Mouse (Mus musculus) lung, postnatal 0 days (tissue): ENCODE measurements at regions not wholly inside any gene's neighbourhood (a gene's known extent, or its start where the extent isn't known, plus 50 kb on each side); places are given as distances from the start of the nearest gene placed in this dataset.

Experiments used
- ATAC-seq: fragments of 200-750 bp; cut with Nextera tagmentation; 2 replicates; pipeline ENCODE4 v1.8.0; 2017; ENCODE audit warnings: moderate library complexity
- DNase-seq: peaks from one replicate; pipeline ENCODE4 v3.0.0-alpha.2; 2016; ENCODE audit warnings: low spot score
- H3K27ac ChIP-seq: fragments of 300-500 bp; sonication (generic); 2 replicates; pipeline ENCODE4 v1.5.1; 2014; ENCODE audit warnings: antibody characterized with exemption, mild to moderate bottlenecking, low read length, mixed read lengths
- H3K27me3 ChIP-seq: fragments of 300-500 bp; sonication (generic); replicated peaks from 2 replicates; pipeline ENCODE4 v1.6.1; 2014; ENCODE audit warnings: low read length, mixed read lengths; ENCODE audit not compliant: insufficient read depth
- H3K36me3 ChIP-seq: fragments of 300-500 bp; sonication (generic); 2 replicates; pipeline ENCODE4 v1.6.1; 2014; ENCODE audit warnings: low read length, mixed read lengths; ENCODE audit not compliant: insufficient read depth
- H3K4me1 ChIP-seq: fragments of 300-500 bp; sonication (generic); 2 replicates; pipeline ENCODE4 v1.6.1; 2014; ENCODE audit warnings: antibody characterized with exemption, low read depth, low read length, mixed read lengths; ENCODE audit not compliant: insufficient read depth
- H3K4me2 ChIP-seq: fragments of 300-500 bp; sonication (generic); replicated peaks from 2 replicates; pipeline ENCODE4 v1.6.1; 2014; ENCODE audit warnings: low read depth, mild to moderate bottlenecking, low read length, moderate library complexity, mixed read lengths
- H3K4me3 ChIP-seq: fragments of 300-500 bp; sonication (generic); 2 replicates; pipeline ENCODE4 v1.5.1; 2014; ENCODE audit warnings: low read depth, low read length
- H3K9ac ChIP-seq: fragments of 300-500 bp; sonication (generic); replicated peaks from 2 replicates; pipeline ENCODE4 v1.6.1; 2014; ENCODE audit warnings: low read depth, mild to moderate bottlenecking
- H3K9me3 ChIP-seq: fragments of 300-500 bp; sonication (generic); 2 replicates; pipeline ENCODE4 v1.6.1; 2016; ENCODE audit warnings: low read length, mixed read lengths
- CTCF ChIP-seq: IDR thresholded peaks from 2 replicates; pipeline ENCODE4 v1.5.1; 2016; ENCODE audit warnings: antibody characterized with exemption, mild to moderate bottlenecking
- EP300 ChIP-seq: IDR thresholded peaks from 2 replicates; pipeline ENCODE4 v1.6.1; 2016; ENCODE audit warnings: antibody characterized with exemption, mild to moderate bottlenecking, control low read depth
- WGBS: fragments of 180-500 bp; shearing (Covaris S2); extraction: QIAGEN DNeasy Blood & Tissue Kit; methylation state at CpG from one replicate; pipeline ENCODE4 v1.1.7; 2014; 5-methylcytosine and 5-hydroxymethylcytosine counted together

GRCm38 (mm10) chr16:73760921-73761320 is 650.7 kb downstream of the Robo2 start:
- H3K4me2 ChIP-seq, result no peak overlapping the region
- 69% methylated on average over 3 of the region's 3 CpGs for WGBS
- H3K4me1 ChIP-seq, result no peaks in the 10 kb centered on the region
- H3K9ac ChIP-seq, result no peak overlapping the region
- DNase-seq, result no peak
- no peaks in the 10 kb centered on the region for H3K27me3 ChIP-seq
- no peaks in the 10 kb centered on the region for H3K9me3 ChIP-seq
- ATAC-seq, result no peak
- no peak overlapping the region for H3K4me3 ChIP-seq
- no peak for TF ChIP-seq EP300
- TF ChIP-seq CTCF, result no peak
- no peaks in the 10 kb centered on the region for H3K36me3 ChIP-seq
- no peak overlapping the region for H3K27ac ChIP-seq

DNA sequence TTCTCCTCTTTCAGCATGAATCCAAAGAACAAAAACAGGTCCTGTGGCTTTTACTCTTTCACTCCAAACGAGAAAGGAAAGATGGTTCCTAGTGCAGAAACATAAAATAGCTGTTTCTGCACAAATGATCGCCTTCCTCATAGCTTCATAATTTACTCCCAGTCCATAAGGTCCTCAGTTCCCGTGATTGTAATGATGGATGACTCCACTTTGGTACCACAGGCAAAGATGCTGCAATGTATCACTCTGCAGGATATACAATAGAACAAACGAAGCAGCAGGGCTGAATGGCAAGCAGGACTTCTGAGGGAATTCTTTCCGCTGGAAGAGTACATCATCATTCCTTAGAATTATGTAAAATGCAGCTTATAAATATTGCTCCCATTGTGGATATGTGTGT is 652.8 kb downstream of the Robo2 start:
- Histone ChIP-seq H3K9me3 (no peaks in the 10 kb centered on the region), H3K4me3 (no peak overlapping the region), H3K36me3 (no peaks in the 10 kb centered on the region), H3K27me3 (no peaks in the 10 kb centered on the region), H3K4me2 (no peak overlapping the region), H3K9ac (no peak overlapping the region), H3K4me1 (no peaks in the 10 kb centered on the region), H3K27ac (no peak overlapping the region)
- ATAC-seq (no peak), DNase-seq (no peak)
- 59% methylated on average over 5 of the region's 5 CpGs for WGBS
- TF ChIP-seq CTCF (no peak), EP300 (no peak)

DNA sequence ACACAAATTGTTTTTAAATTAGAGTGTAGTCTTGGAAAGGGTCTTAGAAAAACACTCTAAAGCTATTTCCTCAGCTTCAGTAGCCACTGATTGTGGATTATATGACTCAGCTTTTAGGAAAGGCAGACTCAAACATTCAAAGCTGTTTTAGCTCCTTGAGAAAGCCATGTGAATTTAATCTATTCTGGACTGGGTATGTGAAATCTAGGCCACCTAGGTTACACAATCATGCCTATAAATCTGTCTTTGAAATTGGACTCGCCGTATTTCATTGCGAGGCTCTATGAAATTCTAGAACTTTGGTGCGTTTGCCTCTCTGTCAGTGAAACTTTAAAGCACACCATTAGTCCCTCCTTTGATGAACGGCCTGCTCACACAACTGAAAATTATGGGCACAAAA is 657.3 kb downstream of the Robo2 start:
- no peaks in the 10 kb centered on the region for H3K4me1 ChIP-seq
- no peaks in the 10 kb centered on the region for H3K27me3 ChIP-seq
- ATAC-seq, result no peak
- no peak overlapping the region for H3K4me2 ChIP-seq
- no peak for TF ChIP-seq CTCF
- peak; percentile 7 for DNase-seq
- H3K9ac ChIP-seq, result no peak overlapping the region
- H3K36me3 ChIP-seq, result no peaks in the 10 kb centered on the region
- H3K9me3 ChIP-seq, result no peaks in the 10 kb centered on the region
- 67% methylated on average over 5 of the region's 5 CpGs for WGBS
- no peak overlapping the region for H3K27ac ChIP-seq
- H3K4me3 ChIP-seq, result no peak overlapping the region

GRCm38 (mm10) chr16:73728297-73728696 is 683.3 kb downstream of the Robo2 start:
- Histone ChIP-seq H3K4me3 (no peak overlapping the region), H3K27ac (no peak overlapping the region), H3K4me1 (no peaks in the 10 kb centered on the region), H3K36me3 (no peaks in the 10 kb centered on the region), H3K4me2 (no peak overlapping the region), H3K9me3 (no peaks in the 10 kb centered on the region), H3K27me3 (no peaks in the 10 kb centered on the region), H3K9ac (no peak overlapping the region)
- no peak for TF ChIP-seq CTCF
- TF ChIP-seq EP300, result no peak
- WGBS, result 84% methylated on average over 7 of the region's 7 CpGs
- ATAC-seq (no peak), DNase-seq (no peak)

DNA sequence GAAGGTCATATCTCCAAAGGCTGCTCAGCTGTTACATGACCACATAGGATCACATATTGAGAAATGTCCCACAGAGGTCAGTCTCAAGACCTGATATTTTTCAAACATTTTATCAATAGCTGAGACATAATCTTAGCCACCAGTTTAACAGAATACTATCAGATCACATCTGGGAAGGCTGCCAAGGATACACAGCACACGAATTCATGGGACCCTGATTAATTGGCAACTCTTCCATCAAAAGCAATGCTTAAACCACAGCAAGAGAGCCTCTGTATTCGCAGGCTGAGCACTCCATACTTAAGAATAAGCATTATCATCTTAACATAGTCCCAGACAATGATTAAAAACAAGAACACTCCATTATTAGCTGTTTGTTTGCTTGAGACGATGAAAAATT is 691.9 kb downstream of the Robo2 start:
- TF ChIP-seq EP300 (no peak), CTCF (no peak)
- DNase-seq (no peak), ATAC-seq (no peak)
- Histone ChIP-seq H3K9ac (no peak overlapping the region), H3K4me2 (no peak overlapping the region), H3K27me3 (no peaks in the 10 kb centered on the region), H3K4me1 (no peaks in the 10 kb centered on the region), H3K4me3 (no peak overlapping the region), H3K36me3 (no peaks in the 10 kb centered on the region), H3K27ac (no peak overlapping the region), H3K9me3 (no peaks in the 10 kb centered on the region)
- 51% methylated on average over 3 of the region's 3 CpGs for WGBS

DNA sequence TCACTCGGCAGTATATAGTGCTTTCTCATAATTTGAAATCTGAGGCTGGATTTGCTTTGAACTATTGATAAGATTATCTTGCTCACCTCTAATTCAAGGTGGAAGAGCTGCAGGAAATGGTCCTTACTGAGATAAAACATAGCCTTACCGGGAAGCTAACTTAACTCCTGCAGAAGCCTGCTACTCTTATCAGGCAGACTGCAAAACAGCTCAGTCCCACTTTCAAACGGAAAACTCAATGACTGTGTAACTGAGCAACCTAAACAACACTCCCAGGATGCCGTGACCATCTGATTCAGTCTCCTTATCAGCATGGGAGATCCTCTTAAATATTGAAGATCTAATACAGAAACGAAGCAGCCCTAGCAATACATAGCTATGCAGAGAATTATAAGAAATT is 695.3 kb downstream of the Robo2 start:
- H3K9ac ChIP-seq, result no peak overlapping the region
- TF ChIP-seq EP300 (no peak), CTCF (no peak)
- ATAC-seq, result no peak
- H3K4me3 ChIP-seq, result no peak overlapping the region
- 33% methylated on average over 5 of the region's 5 CpGs for WGBS
- no peaks in the 10 kb centered on the region for H3K4me1 ChIP-seq
- H3K27ac ChIP-seq, result no peak overlapping the region
- no peak for DNase-seq
- H3K36me3 ChIP-seq, result no peaks in the 10 kb centered on the region
- H3K9me3 ChIP-seq, result no peaks in the 10 kb centered on the region
- no peak overlapping the region for H3K4me2 ChIP-seq
- no peaks in the 10 kb centered on the region for H3K27me3 ChIP-seq

DNA sequence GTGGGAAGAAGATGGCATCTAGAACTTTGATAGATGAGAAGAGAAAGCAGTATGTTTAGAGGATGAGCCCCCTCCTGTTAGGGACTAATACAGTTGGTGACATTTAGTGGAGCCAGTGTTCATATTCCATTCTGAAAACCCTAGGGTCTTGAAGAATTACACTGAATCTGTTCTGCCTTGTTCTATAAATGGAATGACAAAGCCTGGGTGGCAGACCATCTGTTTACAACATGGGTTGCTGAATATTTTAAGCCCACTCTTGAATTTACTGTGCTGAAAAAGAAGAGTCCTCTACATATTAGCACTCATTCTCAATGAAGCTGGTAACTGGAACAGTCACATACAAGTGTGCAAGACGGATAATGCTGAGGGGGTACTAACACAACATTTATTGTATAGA is 704.6 kb downstream of the Robo2 start:
- WGBS, result 77% methylated on average over 1 of the region's 1 CpGs

More for the DNA sequence above, 704.6 kb downstream of the Robo2 start:
- Histone ChIP-seq H3K36me3 (no peaks in the 10 kb centered on the region), H3K9me3 (no peaks in the 10 kb centered on the region), H3K27ac (no peak overlapping the region), H3K4me2 (no peak overlapping the region), H3K9ac (no peak overlapping the region), H3K4me3 (no peak overlapping the region), H3K27me3 (no peaks in the 10 kb centered on the region), H3K4me1 (no peaks in the 10 kb centered on the region)
- TF ChIP-seq CTCF (no peak), EP300 (no peak)
- ATAC-seq, result no peak
- DNase-seq, result no peak
